Mouse (Mus musculus): ENCODE results near the gene Vmn2r84.

DNA sequence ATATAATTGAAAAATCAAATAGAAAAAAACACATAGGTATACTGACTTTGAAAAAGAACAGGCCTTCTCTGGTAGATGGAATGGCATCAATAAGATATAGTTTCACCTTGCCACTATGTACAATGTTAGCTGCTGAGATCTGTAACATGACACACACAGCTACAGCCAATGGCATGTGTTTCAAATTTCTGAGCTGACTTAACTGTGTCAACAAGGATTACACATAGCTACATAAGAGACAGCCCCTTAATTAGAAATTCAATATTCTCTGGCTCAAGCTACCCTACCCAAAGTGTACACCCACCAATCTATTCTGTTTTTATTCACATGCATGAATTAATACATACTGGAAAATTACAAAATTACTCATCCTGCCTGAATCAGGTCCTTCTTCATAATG is 25.7 kb downstream of the Vmn2r84 start:
- TF ChIP-seq GATA1 (IDR thresholded peaks at IDR 0.05; ENCODE audit: borderline replicate concordance, low read length) (no peak), FLI1 (IDR thresholded peaks at IDR 0.05; ENCODE audit: low read length) (no peak)
